Mouse (Mus musculus): Measurements from ENCODE around the gene Anp32a. TPM values are rescaled to one million over a fixed set of nuclear protein-coding genes. Genes with fewer than 3 reads are reported as not detected.

The Anp32a gene
- total and polyA plus RNA-seq, 3 experiments = 28.8 to 204 (median 189) TPM

DNA sequence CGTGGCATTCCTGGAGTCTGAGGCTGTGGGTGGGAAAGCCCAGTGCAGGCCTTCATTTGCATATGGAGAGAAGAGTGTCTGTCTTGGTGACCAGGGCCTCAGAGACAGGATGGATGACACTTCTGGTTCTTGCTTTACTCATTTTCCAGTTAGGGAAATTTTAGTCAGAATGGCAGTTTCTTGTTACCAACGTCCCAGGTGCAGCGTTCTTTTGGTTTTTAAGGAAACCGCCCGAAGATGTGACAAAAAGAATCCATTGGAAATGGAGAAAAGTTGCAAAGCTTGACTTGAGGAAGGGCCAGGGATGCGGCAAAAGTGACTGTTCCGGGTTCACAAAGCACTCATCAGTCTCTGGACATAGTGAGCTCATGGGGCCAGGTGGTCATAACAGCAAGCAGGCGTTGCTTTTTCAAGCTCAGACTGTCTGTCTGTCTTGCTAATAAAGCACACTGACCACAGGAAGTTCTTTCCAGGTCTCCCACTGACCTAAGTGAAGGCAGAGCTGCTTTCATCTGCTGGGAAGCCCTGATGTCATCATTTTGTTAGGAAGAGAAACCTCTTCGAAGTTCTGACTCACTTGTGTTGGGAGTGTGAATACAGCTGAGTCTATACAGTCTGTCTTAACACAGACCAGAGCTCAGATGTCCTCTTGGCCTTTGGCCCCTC lies 31.6 kb downstream of the Anp32a start:
- Histone ChIP-seq H3K9ac (ENCODE audit: low read depth, low read length) (no peak overlapping the region; the same call in 1 of the 2 replicates), H3K4me1 (ENCODE audit: control insufficient read depth, insufficient read depth, low read length) (peaks cover 39% of the 10 kb centered on the region)
- no peak for DNase-seq

DNA sequence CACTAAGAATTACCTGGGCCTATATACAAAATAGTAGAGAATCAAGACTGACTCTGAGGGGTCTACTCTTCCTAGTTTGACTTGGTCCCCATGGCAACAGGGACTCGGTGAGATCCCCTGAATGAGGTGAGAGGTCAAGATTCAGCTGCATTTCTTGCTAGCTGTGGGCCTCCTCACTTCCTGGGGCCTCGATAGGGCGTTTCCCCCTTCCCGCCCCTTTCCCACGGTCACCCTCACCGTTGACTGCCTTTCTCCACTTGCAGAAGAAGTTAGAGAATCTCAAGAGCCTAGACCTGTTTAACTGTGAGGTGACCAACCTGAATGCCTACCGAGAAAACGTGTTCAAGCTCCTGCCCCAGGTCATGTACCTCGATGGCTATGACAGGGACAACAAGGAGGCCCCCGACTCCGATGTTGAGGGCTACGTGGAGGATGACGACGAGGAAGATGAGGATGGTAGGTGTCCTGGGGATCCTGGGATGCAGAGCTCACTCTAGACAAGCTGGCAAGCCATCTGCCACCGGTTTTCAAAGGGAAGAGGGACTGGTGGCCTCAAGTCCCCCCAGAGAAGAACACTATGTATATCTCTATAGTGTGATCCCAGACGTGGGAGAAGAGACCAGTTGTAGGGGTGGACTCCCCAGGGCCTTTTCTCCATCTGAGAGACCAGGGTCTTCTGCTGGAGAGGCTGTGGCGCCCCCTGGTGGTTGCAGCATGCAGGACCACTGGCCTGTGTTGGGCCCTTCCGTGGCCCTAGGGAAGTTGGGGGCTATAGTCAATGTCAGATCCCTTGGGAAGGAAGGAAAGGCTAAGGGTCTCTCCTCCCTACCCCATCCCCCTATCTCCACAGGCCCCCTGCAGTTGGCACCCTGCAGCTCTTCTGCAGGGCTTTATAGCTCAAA lies 32.4 kb downstream of the Anp32a start:
- TF ChIP-seq POLR2A (IDR thresholded peaks at IDR 0.05; ENCODE audit: insufficient read depth, low read depth, low read length) (no peak), EP300 (IDR thresholded peaks at IDR 0.05; ENCODE audit: insufficient read depth, low read depth, low read length) (0 out of 2 replicates have a peak, but pooled peaks have one; percentile 44)
- H3K36me3 ChIP-seq (ENCODE audit: control insufficient read depth, insufficient read depth, low read length) = peaks cover 7% of the 10 kb centered on the region
- H3K27me3 ChIP-seq (ENCODE audit: control insufficient read depth, insufficient read depth, low read length) = no peaks in the 10 kb centered on the region
- peaks cover 6% of the 10 kb centered on the region for H3K79me2 ChIP-seq (replicated peaks; ENCODE audit: control insufficient read depth, insufficient read depth, low read length)
- H3K4me3 ChIP-seq = no peak overlapping the region
- peaks cover 33% of the 10 kb centered on the region for H3K4me1 ChIP-seq (ENCODE audit: control insufficient read depth, insufficient read depth, low read length)
- DNase-seq = peak; percentile 79 to 86
- intact Hi-C loops (cut with DNase I) = loop anchor here (1.0 to 2.0 kb wide), 3 partner anchors 30 to 177 kb away; no protein-coding TSS in a partner anchor
- peak overlapping the region; percentile 43 for H3K27ac ChIP-seq
- H3K9ac ChIP-seq (ENCODE audit: low read depth, low read length) = no peak overlapping the region
- WGBS = 43% methylated on average over 18 of the region's 18 CpGs

More for the DNA sequence above, 31.6 kb downstream of the Anp32a start:
- intact Hi-C loops (cut with DNase I) = loop anchor here (1.0 to 2.0 kb wide), 3 partner anchors 29 to 178 kb away; no protein-coding TSS in a partner anchor
- TF ChIP-seq CTCF (IDR thresholded peaks at IDR 0.05) (no peak), EP300 (IDR thresholded peaks at IDR 0.05; ENCODE audit: insufficient read depth, low read depth, low read length) (no peak), POLR2A (IDR thresholded peaks at IDR 0.05; ENCODE audit: insufficient read depth, low read depth, low read length) (no peak)
- Histone ChIP-seq H3K4me3 (no peak overlapping the region), H3K27me3 (ENCODE audit: control insufficient read depth, insufficient read depth, low read length) (no peaks in the 10 kb centered on the region), H3K79me2 (replicated peaks; ENCODE audit: control insufficient read depth, insufficient read depth, low read length) (peaks cover 6% of the 10 kb centered on the region), H3K36me3 (ENCODE audit: control insufficient read depth, insufficient read depth, low read length) (peaks cover 7% of the 10 kb centered on the region), H3K27ac (peak overlapping the region; percentile 48)
- WGBS = 60% methylated on average over 9 of the region's 9 CpGs

DNA sequence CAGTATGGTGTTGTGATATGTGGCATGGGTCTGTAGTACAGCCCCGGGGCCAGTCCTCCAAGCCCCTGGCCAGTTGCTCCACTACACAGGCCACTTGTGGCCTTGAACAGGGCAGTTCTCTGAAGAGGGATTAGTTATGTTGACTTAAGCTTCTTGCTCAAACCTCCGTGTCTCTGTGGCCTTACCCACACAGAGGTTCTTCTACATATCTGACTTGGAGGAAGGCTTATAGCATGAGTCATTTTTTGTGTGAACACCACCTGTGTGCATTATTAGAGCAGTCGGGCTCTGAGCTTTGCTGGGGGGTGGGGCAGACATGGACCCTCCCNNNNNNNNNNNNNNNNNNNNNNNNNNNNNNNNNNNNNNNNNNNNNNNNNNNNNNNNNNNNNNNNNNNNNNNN lies 33.2 kb downstream of the Anp32a start:
- no peaks in the 10 kb centered on the region for H3K27me3 ChIP-seq (ENCODE audit: control insufficient read depth, insufficient read depth, low read length)
- peaks cover 3% of the 10 kb centered on the region for H3K79me2 ChIP-seq (replicated peaks; ENCODE audit: control insufficient read depth, insufficient read depth, low read length)
- no peak for TF ChIP-seq CTCF (IDR thresholded peaks at IDR 0.05)
- no peak for TF ChIP-seq POLR2A (IDR thresholded peaks at IDR 0.05; ENCODE audit: insufficient read depth, low read depth, low read length)
- TF ChIP-seq EP300 (IDR thresholded peaks at IDR 0.05; ENCODE audit: insufficient read depth, low read depth, low read length) = no peak
- 54% methylated on average over 3 of the region's 3 CpGs for WGBS
- H3K9ac ChIP-seq (ENCODE audit: low read depth, low read length) = no peak overlapping the region
- peaks cover 7% of the 10 kb centered on the region for H3K36me3 ChIP-seq (ENCODE audit: control insufficient read depth, insufficient read depth, low read length)
- H3K4me1 ChIP-seq (ENCODE audit: control insufficient read depth, insufficient read depth, low read length) = peaks cover 26% of the 10 kb centered on the region
- H3K4me3 ChIP-seq = no peak overlapping the region
- peak overlapping the region; percentile 43 for H3K27ac ChIP-seq
- DNase-seq = no peak
- intact Hi-C loops (cut with DNase I) = no loop called here

DNA sequence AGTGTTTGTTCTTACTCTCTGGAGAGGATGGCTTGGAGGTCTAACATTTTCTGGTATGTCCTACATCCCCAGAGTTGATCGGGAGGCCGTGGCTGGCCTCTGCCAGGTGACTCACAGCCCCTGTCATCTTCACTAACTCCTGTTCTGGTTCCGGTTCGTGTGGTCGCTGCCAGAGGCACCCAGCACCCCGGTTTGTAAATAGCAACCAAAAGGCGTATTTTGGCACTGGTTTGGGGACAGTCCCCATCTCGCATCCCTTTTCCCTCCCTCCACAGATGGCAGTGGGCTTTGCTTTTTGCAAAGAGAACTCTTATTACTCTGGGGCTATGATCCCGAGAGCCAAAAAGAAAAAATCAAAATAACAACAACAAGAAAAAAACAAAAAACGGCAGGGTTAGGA lies 36.8 kb downstream of the Anp32a start:
- Histone ChIP-seq H3K27me3 (ENCODE audit: control insufficient read depth, insufficient read depth, low read length) (no peaks in the 10 kb centered on the region), H3K36me3 (ENCODE audit: control insufficient read depth, insufficient read depth, low read length) (peaks cover 8% of the 10 kb centered on the region), H3K27ac (no peak overlapping the region), H3K4me3 (no peak overlapping the region), H3K9ac (ENCODE audit: low read depth, low read length) (no peak overlapping the region), H3K79me2 (replicated peaks; ENCODE audit: control insufficient read depth, insufficient read depth, low read length) (no peaks in the 10 kb centered on the region), H3K4me1 (ENCODE audit: control insufficient read depth, insufficient read depth, low read length) (peaks cover 27% of the 10 kb centered on the region)
- DNase-seq = no peak
- TF ChIP-seq CTCF (IDR thresholded peaks at IDR 0.05) (no peak), EP300 (IDR thresholded peaks at IDR 0.05; ENCODE audit: insufficient read depth, low read depth, low read length) (no peak), POLR2A (IDR thresholded peaks at IDR 0.05; ENCODE audit: insufficient read depth, low read depth, low read length) (no peak)
- 89% methylated on average over 10 of the region's 10 CpGs for WGBS
- intact Hi-C loops (cut with DNase I) = no loop called here

DNA sequence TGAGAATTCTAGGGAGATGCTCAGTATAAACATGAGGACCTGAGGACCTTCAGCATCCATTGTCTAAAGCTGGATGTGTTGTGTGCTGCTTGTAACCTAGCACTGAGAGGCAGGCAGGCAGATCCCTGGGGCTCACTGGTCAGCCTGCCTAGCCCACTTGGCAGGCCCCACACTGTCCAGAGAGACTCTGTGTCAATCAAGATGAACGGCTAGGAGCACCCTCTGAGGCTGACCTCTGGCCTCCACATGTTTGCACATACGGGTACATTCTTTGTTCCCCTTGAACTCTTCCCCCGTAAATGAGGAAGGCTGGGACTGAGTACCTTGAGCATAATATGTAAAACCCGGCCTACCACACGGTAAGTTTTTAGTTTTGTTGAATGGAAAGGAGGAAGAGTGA lies 39.3 kb downstream of the Anp32a start:
- H3K36me3 ChIP-seq (ENCODE audit: control insufficient read depth, insufficient read depth, low read length) = peaks cover 2% of the 10 kb centered on the region; the same call in 1 of the 2 replicates
- intact Hi-C loops (cut with DNase I) = no loop called here

More for the DNA sequence above, 39.3 kb downstream of the Anp32a start:
- no peak for DNase-seq
- no peak for TF ChIP-seq EP300 (IDR thresholded peaks at IDR 0.05; ENCODE audit: insufficient read depth, low read depth, low read length)
- TF ChIP-seq CTCF (IDR thresholded peaks at IDR 0.05) = no peak
- TF ChIP-seq POLR2A (IDR thresholded peaks at IDR 0.05; ENCODE audit: insufficient read depth, low read depth, low read length) = no peak
- H3K27ac ChIP-seq = peak overlapping the region; percentile 64
- peaks cover 18% of the 10 kb centered on the region for H3K4me1 ChIP-seq (ENCODE audit: control insufficient read depth, insufficient read depth, low read length)
- no peak overlapping the region for H3K9ac ChIP-seq (ENCODE audit: low read depth, low read length)
- H3K79me2 ChIP-seq (replicated peaks; ENCODE audit: control insufficient read depth, insufficient read depth, low read length) = no peaks in the 10 kb centered on the region
- no peak overlapping the region for H3K4me3 ChIP-seq
- 62% methylated on average over 5 of the region's 5 CpGs for WGBS
- H3K27me3 ChIP-seq (ENCODE audit: control insufficient read depth, insufficient read depth, low read length) = no peaks in the 10 kb centered on the region

Measured in heart, adult 2 months (tissue).